Mouse (Mus musculus): Measurements from ENCODE around the gene Decr2.
A peak's percentile ranks its signal among the peaks of the same experiment; 100 is the strongest.
"Not testable (repeated sequence)": the region's sequence is repeated elsewhere in the genome, so short reads cannot be mapped to it uniquely, and the experiment has no call there.

Decr2 gene

DNA sequence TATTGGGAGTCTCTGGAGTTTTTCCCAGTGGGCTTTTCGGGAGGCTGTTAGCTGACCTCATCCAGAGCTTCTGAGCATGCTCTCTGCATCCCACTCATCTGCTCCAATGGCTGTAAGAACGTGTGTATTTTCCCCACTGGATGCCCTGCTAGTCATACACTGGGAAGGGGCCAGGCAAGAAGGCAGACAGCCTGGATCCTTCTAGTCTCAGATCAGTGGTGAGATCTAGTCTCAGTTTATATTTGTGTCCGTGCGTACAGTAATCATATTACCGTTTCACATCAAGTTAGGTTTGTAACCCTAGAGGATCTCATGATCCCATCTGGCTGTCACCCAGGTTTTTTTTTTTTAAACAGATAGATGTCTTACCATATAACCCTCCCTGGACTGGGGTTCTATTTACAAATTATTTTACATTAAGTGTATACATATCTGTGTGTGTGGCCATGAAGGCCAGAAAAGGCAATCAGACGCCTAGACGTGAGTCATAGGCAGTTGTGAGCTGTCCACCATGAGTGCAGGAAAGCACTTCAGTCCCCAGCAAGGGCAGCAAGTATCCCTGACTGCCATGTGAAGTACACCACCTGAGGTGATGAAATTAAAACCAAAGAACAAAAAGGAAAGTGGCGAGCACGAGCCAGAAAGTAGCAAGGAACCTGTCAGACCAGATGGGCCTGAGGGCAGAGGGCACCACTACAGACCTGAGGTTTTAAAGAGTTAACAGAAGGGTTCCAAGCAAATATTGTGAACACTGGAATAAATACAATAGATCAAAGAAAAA lies 32.2 kb downstream of the Decr2 start:
- no peak for DNase-seq (ENCODE audit: low spot score)

DNA sequence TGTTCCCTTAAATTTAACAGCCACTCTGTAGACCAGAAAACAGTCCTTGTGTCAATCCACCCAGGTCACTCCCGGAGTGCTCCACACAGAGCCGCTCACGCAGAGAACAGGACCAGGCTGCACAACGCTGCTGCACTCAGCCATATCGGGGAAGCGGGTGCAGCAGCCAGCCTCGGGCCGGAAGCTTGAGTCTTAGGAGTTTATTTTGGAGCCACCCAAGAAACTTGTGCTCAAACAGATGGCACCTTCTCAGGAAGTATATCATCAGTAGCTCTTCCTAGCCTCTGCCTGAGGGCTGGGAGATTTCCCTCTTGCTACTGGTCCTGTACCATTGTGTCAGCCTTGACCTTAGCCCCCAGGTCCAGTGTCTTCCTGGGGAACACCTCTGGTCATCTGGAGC lies 32.9 kb downstream of the Decr2 start:
- DNase-seq (ENCODE audit: low spot score), result no peak

DNA sequence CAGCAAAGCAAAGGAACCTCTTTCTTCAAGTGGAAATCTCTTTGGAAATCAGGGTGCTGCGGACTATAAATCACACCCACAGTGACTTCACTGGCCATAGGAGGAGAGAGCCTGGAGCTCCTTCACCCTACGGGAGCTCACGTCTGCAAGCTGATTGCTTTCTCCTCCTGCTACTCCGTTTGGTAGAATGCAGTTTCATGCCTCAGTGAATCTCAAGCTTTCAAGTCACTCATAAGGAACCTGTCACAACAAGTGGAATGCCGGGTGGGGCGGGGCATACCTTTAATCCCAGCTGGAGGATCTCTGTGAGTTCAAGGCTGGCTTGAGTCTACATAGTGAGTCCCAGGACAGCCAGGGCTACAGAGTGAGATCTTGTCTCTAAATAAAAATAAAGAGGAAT lies 35.0 kb downstream of the Decr2 start:
- DNase-seq (ENCODE audit: low spot score), result no peak

DNA sequence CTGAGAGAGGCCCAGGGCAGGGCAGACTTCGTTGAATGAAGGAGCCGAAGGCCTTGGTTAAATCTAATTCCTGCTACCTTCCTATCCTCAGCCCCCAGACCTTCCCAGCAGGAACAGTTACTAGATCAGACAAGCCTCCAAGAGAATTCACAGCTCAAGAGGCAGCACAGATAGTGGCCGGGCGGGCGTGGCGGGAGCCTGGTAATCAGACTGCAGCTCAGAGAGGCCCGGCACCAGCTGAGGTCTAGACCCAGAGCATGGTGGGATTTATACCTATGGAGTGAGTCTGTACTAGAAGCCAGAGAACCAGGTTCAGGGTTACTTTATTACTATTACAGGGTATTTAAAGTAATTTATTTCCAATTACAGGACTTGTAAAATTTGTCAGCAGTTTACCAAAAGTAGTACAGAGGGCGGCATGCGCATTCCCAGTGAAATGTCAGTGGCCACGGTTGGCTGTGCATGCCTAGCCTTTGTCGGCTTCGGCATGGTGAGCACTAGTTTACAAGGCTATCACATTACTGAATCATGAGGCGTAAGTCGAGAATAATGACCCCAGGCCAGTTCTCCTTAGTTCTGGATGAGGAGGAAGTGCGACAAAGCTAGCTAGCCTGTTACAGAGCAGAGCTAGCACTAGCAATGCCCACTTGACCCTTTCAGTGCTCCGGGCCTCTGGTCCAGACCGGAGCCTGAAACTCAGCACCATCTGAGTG lies 35.8 kb downstream of the Decr2 start:
- no peak for DNase-seq (ENCODE audit: low spot score)

DNA sequence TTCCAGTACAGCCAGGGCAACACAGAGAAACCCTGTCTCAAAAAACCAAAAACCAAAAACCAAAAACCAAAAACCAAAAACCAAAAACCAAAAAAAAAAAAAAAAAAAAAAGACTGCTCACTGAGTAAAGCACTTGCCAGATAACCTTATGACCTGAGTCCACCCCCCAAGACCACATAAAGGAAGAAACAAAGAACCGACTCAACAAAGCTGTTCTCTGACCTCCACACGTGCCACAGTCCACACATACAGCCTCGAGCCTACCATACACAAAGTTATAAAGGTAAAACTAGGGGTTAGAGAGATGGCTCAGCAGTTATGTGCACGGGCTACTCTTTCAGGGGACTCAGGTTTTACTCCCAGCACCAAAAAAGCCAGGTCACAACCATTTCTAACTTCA lies 37.4 kb downstream of the Decr2 start:
- DNase-seq (ENCODE audit: low spot score), result no peak

DNA sequence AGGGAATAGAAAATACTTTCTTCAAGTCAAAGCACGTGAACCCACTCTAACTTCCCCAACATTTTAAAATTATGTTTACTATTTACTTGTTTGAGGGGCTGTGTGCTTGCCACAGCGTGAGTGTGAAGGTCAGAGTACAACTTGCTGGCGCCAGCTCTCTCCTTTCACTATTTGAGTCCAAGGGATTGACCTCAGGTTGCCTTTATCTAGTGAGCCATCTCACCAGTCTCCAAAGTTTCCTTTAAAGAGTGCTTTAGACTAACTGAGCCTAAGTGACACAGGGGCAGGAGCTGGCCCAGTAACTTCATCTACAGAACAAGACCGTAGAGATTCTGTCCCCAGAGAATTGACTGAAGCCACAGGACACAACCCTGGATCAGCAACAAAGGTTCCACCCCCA lies 38.1 kb downstream of the Decr2 start:
- DNase-seq (ENCODE audit: low spot score), result no peak

DNA sequence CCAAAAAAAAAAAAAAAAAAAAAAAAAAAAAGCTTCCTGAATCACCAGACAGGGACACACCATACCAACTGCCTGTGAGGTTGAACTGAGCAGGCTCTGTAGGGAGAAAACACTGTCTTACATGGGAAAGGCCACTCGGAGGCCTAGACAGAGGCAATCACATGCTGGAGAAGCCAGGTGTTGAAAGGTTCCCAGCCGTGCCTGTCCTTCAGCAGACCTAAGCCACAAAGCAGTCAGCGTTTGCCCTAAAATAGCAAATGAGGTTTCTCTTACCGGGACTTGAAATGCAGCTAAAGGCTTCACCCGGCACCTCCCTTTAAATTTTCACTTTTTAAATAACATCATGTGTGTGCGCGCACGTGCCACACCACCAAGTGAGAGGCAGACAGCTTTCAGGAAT lies 42.0 kb downstream of the Decr2 start:
- DNase-seq (ENCODE audit: low spot score), result no peak

DNA sequence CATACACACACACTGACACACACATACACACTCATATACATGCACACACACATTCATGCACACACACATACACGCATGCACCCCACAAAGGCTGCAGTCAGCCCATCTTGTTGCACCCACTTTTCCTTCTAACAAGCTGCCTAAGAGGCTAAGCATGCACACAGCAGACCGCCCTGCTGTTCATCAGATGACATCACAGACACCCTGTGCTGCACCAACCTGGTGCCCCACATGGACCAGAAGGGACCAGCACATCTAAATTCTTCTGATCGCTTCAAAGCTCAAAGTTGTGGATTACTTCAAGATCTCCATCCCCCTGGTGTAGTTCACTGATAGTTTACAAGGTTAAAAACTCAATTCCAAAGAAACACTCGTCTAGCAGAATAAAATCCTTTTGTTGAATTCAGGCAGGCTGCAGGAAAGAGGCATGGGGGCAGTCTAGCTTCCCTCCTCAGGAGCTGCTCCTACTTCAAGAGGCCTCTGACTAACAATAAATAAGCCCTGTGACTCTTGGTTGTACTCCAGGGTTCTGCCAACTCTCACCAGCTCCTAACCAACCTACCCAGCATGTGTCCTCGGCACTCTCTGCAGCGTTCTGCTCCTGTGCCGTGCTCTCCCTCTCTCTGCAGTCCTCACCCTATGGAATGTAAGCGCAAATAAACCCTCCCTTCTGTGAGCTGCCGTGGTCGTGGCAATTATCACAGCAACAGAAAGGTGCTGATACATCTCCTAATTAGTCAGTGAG lies 43.7 kb downstream of the Decr2 start:
- no peak for DNase-seq (ENCODE audit: low spot score)

DNA sequence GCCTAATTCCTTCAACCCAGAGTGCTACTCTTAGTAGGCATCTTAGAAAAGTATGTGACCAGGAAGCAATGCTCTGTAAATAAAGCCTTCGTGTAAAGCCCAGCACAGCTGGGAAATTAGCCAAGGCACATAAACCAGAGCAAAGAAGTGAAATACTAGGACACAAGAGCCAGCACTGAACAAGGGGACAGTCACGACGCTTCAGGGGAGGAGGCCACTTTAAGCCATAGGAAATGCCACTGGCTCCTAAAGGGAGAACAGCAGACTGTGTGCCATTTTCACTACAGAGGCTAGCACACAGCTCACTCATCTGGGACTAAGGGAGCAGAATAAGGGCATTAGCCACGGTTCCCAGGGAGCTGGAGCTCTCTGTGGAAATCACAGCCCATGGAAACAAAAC lies 44.9 kb downstream of the Decr2 start:
- DNase-seq (ENCODE audit: low spot score), result no peak

DNA sequence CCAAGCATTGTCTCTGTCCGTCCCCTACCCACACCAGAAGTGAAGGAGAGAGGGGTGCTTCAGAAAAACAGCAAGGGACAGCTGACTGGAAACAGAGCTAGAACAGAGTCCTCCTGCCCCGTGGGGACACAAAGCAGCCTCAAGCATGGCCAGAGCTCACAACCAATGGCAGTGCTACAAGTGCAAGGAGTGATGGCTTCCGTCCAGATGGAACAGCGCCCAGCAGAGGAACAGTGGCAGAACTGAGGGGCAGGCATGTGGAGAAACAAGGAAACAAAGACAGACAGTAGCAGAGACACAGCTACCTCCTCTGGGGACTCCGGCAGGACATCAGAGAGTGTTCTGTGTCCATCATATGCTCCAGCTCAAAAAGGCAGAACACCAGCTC lies 46.9 kb downstream of the Decr2 start:
- peak; percentile 51 for DNase-seq (ENCODE audit: low spot score)

DNA sequence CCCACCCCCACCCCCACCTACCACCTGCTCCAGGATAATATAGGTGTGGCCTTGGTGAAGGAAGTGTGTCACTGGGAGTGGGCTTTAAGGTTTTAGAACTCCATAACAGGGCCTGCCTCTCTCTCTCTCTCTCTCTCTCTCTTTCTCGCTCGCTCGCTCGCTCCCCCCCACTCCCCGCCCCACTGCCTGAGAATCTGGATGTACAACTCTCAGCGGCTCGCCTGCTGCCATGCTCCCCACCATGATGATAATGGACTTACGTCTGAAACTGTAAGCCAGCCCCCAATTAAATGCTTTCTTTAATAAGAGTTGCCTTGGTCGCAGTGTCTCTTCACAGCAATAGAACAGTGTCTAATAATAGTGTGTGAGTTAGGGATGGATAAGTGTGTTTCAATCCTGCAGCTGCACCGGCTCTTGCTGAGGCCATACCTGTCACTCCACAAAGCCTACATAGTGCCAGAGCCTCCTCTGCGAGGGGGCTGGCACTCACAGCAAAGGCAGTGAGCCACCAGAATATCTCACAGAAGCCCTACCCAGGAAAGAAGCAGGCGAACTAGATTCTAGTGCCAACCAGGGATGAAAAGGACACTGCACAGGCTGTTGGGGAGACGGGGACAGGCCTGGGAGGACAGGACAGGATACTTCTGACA lies 47.4 kb downstream of the Decr2 start:
- DNase-seq (ENCODE audit: low spot score), result no peak

DNA sequence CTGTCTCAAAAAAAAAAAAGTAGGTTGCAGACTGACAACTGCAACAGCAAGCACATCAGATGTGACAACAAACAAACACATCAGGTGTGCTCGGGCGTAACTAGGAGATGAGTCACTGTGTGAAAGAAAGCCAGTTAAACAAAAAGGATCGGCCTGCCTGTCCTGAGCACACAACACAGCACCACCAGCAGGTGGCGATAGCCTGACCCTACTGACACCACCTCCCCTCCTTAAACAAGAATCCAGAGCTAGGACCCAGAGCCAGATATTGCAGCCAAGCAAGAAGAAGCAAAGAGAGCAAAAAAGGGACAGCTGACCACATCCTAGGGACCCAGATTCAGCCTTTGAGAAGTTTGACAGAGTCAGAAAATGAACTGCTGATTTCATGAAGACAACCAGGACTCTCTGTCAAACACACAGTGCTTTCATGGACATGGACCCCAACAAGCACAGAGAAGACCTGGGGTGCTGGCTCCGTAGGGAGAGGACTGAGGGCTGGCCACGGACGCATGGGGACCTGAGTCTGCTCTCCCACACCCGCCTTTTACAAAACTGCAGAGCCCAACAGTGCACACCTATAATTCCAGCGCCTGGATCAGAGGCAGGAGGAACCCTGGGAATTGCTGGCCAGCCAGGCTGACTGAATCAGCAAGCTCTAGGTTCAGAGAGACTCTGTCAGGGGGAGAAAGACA lies 48.9 kb downstream of the Decr2 start:
- DNase-seq (ENCODE audit: low spot score), result peak; percentile 39

DNA sequence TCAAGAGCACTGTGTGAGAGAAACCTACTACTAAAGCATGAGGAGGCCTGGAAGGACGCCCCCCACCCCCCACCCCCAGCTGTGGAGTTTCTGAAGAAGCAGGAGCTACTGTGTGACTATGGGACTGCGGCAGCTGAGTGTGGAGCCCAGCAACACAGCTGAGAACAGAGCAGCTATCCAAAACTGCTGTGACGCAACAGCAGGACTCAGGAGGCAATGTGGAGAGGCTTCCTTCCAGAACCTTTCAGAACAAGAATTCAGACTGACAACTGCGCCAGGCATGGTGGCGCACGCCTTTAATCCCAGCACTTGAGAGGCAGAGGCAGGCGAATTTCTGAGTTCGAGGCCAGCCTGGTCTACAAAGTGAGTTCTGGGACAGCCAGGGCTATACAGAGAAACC lies 49.4 kb downstream of the Decr2 start:
- not testable (repeated sequence) for DNase-seq (ENCODE audit: low spot score)

DNA sequence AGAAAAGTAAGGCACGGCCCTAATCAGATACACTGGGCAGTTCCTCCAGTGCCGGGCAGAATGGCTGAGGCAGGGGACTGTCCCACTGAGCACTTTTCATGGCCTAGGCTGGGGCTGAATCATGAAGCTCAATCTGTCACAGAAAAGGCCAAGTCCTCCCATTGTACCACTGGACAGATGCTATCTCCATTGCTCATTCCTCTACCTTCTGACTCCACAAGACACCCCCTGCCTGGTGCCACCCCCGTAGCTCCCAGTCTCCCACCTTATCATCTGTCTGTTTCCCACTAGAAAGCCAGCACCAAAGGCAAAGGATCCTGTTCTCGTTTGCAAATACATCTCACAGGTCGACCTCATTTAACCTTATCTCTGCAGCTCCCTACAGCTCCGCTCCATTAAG lies 58.1 kb downstream of the Decr2 start:
- DNase-seq (ENCODE audit: low spot score), result no peak

DNA sequence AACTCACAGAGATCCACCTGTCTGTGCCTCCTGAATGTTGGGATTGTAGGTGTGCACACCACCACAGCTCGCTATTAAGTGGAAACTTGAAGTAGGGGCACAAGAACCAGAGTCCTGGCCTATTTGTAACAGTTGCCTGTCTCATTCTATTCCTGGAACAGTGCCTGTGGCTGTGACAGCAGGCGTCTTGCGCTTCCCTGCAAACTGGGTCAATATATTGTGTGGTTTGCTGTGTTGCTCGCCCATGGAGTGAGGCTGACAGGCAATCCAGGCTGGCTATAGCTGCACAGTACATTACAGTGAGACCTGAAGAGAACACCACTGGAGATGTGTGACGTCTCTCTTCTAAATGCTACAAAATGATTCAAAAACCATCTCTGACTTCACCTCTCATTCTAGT lies 58.6 kb downstream of the Decr2 start:
- DNase-seq (ENCODE audit: low spot score), result no peak

Measured in ovary, postnatal 14 days (tissue).